Mouse (Mus musculus): Measurements from ENCODE around the gene Ttf1.

DNA sequence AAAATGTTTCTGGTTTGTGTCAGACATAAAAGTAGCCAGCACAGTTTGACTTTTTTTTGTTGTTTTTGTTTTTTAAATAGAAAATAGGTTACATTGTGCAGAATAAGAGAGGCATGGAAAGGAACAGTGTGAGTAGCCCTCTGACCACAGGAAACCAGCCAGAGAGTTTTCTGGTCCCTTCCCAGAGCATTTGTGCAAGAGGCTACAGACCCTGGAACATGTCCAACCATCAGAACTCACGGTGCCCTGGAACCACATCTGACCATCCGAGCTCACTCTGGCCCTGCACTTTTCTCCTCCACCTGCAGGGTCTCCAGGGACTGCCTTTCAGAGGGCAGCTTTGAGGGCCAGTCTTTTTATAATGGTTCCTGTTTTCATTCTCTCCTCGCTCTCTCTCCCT is 21.9 kb downstream of the Ttf1 start:
- TF ChIP-seq CTCF (IDR thresholded peaks at IDR 0.05; ENCODE audit: extremely low read depth, insufficient read depth, insufficient read length, insufficient replicate concordance) (no peak), POLR2A (IDR thresholded peaks at IDR 0.05; ENCODE audit: low read depth, low read length) (no peak)
